Mouse (Mus musculus) MEL (cell line): ENCODE measurements at regions not wholly inside any gene's neighbourhood (a gene's known extent, or its start where the extent isn't known, plus 50 kb on each side); places are given as distances from the start of the nearest gene placed in this dataset.

Source experiments
- CTCF ChIP-seq, 3 experiments: IDR thresholded peaks in 2 of 3; conservative IDR thresholded peaks in 1 of 3; 2 replicates each; pipeline ENCODE4 v1.5.1; 2011 to 2012; ENCODE audit warnings: low read length in 3 of 3, low read depth in 2 of 3, mild to moderate bottlenecking in 2 of 3, improper control_type of control experiment in 1 of 3, inconsistent platforms in 1 of 3, mixed read lengths in 1 of 3, moderate library complexity in 1 of 3; ENCODE audit not compliant: control insufficient read depth in 1 of 3, insufficient read depth in 1 of 3, poor library complexity in 1 of 3, severe bottlenecking in 1 of 3
- MYC ChIP-seq: IDR thresholded peaks from 2 replicates; pipeline ENCODE4 v1.6.1; 2011; ENCODE audit warnings: low read depth, mild to moderate bottlenecking, low read length, improper control_type of control experiment, moderate library complexity
- POLR2A ChIP-seq, 2 experiments: IDR thresholded peaks; 2 replicates each; pipeline ENCODE4 v1.6.1; 2011 to 2012; ENCODE audit warnings: low read length in 2 of 2, mild to moderate bottlenecking in 2 of 2, control low read depth in 1 of 2, improper control_type of control experiment in 1 of 2, low read depth in 1 of 2, moderate library complexity in 1 of 2; ENCODE audit not compliant: control insufficient read depth in 1 of 2, insufficient read depth in 1 of 2, poor library complexity in 1 of 2
- POLR2AphosphoS2 ChIP-seq: IDR thresholded peaks from 2 replicates; pipeline ENCODE4 v1.6.1; 2011; ENCODE audit warnings: low read length, improper control_type of control experiment
- TCF12 ChIP-seq: IDR thresholded peaks from 2 replicates; pipeline ENCODE4 v1.6.1; 2014; ENCODE audit warnings: low read depth, mild to moderate bottlenecking, inconsistent platforms, low read length, improper control_type of control experiment, moderate library complexity
- ZC3H11A ChIP-seq: IDR thresholded peaks from 2 replicates; pipeline ENCODE4 v1.6.1; 2012; ENCODE audit warnings: low read depth, mild to moderate bottlenecking, inconsistent platforms, low read length, improper control_type of control experiment
- ZMIZ1 ChIP-seq: IDR thresholded peaks from 2 replicates; pipeline ENCODE4 v1.6.1; 2012; ENCODE audit warnings: low read depth, mild to moderate bottlenecking, inconsistent platforms, low read length, improper control_type of control experiment, moderate library complexity

DNA sequence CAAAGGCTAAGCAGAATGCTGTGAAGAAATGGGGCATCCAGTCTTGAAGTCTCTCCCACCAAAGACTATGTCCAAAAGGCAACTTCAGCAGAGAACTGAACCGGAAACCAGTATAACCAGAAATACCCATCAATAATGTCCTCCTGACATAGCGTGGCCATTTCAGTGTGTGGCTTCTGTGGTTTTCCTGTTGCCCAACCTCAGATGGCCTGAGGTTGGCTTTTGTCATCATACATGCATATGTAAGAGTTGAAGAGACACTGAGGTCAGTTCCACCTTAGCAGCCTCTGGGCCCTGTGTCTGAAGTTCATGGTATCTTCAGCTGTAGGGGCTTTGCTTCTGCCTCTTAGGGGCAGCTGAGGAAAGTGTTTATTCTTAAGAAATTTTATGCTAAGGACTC lies 98.1 kb upstream of the Rbm19 start:
- TF ChIP-seq ZMIZ1 (no peak), CTCF (IDR thresholded peaks at IDR 0.05 in 2 of 3, conservative IDR thresholded peaks at IDR 0.05 in 1 of 3; ENCODE audit: control insufficient read depth in 1 of 3, insufficient read depth in 1 of 3, low read depth in 2 of 3, low read length in 3 of 3, poor library complexity in 1 of 3, severe bottlenecking in 1 of 3) (no peak), TCF12 (no peak), ZC3H11A (no peak), POLR2AphosphoS2 (no peak), POLR2A (IDR thresholded peaks at IDR 0.05; ENCODE audit: control insufficient read depth in 1 of 2, insufficient read depth in 1 of 2, low read depth in 1 of 2, low read length in 2 of 2, poor library complexity in 1 of 2) (no peak), MYC (no peak)
